Mouse (Mus musculus): ENCODE measurements around the gene Itsn1.

The Itsn1 gene

GRCm38 (mm10) chr16:91865570-91866257 lies 136.6 kb downstream of the Itsn1 start:
- DNase-seq (ENCODE audit: extremely low read depth, insufficient read length, low spot score), result no peak

DNA sequence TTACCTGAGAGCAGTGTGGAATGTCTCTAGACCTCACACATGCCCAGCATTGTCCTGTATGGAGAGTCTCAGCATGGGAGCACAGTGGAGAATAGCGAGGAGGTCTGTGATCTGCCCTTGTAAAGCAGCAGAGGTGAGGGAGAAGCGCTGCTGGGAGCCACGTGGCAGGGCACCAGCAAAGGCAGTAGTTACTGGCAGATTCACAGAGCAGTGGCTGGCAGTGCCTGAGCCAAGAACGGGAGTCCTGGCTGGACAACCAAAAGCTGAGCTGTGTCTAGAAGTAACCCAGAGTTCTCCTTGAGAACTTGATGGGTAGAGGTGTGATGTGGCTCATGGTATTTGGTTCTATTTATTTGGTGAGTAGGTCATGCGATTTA lies 137.2 kb downstream of the Itsn1 start:
- DNase-seq (ENCODE audit: extremely low read depth, insufficient read length, low spot score), result no peak

GRCm38 (mm10) chr16:91867672-91868071 lies 138.6 kb downstream of the Itsn1 start:
- DNase-seq (ENCODE audit: extremely low read depth, insufficient read length, low spot score), result no peak

DNA sequence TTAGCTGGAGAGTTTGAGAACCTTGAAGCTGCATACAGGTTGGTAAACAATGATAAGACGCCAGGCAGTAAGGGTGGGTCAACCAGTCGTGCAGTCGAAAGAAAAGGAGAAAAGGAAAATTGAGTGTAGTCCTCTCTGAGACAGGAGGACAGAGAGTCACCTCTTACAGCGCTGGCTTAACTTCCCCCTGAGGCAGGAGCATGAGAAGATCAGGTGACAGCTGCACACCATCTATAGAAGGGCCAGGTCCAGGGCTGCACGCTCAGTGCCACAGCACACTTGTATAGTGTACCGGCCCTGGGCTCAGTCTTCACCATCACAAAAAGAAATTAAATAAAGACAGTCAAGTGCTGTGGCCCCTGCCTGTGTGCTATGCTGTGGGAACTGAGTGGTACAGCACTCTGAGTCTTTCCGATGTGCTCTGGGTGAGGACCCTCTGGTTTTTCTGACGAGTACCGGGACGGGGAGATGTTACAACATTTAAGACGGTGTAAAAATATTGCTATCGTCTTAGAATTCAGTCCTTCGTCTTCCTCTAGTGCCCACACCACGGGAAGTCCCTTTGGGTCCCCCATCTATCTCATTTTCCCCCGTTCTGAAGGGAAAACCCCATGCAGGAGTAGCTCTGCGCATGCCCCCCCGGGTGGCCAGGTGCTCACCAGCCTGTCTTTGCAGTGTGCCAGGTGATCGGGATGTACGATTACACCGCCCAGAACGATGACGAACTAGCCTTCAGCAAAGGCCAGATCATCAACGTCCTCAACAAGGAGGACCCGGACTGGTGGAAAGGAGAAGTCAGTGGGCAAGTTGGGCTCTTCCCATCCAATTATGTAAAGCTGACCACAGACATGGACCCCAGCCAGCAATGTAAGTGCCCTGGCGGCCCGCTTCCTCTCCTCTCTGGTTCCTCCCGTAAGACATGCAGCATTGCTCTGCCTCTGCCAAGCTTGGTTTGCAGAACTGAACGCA lies 140.1 kb downstream of the Itsn1 start:
- DNase-seq (ENCODE audit: extremely low read depth, insufficient read length, low spot score), result no peak

GRCm38 (mm10) chr16:91870158-91870582 lies 141.1 kb downstream of the Itsn1 start:
- DNase-seq (ENCODE audit: extremely low read depth, insufficient read length, low spot score), result no peak

- DNase-seq (ENCODE audit: extremely low read depth, insufficient read length, low spot score), result no peak
Measured at GRCm38 (mm10) chr16:91871188-91871587, 142.1 kb downstream of the Itsn1 start.

DNA sequence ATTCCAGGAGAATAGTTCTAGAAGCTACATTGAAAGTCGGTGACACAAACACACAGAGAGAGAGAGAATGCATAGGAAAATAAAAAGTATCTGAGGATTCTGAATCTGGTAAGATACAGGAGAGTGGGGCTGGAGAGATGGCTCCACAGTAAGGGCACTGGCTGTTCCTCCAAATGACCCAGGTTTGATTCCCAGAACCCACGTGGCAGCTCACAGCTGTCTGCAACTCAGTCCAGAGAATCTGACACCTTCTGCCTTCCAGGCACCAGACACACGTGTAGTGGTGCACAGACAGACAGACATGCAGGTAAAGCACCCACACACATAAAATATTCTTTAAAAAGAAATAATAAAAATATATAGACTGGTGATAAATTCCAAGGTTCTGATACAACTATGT lies 144.6 kb downstream of the Itsn1 start:
- DNase-seq (ENCODE audit: extremely low read depth, insufficient read length, low spot score), result no peak

DNA sequence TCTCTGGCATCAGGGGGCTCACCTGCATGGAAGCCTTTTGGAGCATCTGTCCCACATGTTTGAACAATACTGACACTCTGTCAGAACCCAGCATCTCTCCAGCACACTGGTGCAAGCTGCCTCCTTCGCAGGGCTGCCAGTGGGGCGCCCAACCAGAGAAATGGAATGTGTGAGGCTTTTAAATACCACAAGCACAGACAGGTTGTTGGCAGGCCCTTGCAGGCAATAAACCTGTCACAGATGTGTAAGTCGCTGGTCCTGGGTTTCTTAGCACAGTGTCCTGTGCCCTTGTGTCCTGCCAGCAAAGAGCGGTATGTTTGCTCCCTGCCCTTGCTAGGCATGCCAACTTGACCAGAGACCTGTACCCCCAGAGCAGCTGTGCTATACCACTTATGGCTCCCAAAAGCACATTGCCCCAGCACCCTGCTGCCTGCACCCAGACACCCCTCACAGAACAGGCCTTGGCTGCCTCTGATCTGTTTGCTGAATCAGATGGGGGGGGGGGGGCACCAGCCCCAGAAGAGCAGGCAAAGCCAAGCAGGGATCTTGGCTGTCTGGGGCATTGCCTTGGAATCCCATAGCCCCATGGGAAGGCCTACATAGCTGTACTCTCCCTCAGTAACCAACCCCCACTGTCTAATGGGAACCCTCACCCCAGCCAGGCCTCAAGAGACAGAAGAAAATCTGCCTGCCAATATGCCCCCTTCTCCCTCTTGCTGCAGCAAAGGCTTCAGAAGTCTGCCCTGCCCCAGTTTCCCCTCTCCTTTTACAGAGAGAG lies 146.7 kb downstream of the Itsn1 start:
- no peak for DNase-seq (ENCODE audit: extremely low read depth, insufficient read length, low spot score)

DNA sequence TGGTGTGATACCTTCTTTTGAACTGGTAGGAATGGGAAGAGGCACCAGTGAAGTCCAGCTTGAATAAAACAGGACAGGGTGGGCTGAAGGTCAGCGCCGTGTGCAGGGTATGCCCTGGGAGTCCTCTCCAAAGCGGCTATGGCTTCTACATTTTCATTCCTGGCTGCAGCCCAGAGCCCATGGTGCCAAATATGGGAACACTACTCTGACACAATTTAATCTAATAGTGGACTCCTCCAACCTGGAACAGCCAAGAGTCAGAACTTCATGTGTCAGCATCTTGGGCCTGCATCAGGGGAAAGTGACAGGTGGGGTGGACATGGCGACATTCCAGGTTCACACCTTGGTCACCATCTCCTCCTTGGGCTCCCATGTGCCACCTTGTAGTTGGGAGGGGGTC lies 147.4 kb downstream of the Itsn1 start:
- no peak for DNase-seq (ENCODE audit: extremely low read depth, insufficient read length, low spot score)

DNA sequence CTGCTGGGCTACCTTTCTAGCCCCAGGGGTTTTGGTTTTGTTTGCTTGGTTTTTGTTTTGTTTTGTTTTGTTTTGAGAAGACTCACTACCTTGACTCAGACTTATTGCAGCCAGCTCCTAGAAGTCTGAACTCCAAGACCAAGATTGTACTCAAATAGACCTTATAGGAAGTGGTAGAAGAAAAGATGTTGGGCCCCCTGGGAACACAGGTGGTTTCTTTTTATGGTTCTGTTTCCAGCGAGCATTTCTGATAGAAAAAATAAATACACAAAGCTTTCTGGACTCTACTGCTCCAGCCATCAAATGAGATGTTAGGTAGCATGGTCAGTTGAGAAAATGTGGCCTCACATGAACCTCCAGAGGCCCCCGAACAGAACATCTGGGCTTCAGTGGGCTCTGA lies 150.0 kb downstream of the Itsn1 start:
- no peak for DNase-seq (ENCODE audit: extremely low read depth, insufficient read length, low spot score)

GRCm38 (mm10) chr16:91880869-91881767 lies 152.0 kb downstream of the Itsn1 start:
- DNase-seq (ENCODE audit: extremely low read depth, insufficient read length, low spot score), result no peak

DNA sequence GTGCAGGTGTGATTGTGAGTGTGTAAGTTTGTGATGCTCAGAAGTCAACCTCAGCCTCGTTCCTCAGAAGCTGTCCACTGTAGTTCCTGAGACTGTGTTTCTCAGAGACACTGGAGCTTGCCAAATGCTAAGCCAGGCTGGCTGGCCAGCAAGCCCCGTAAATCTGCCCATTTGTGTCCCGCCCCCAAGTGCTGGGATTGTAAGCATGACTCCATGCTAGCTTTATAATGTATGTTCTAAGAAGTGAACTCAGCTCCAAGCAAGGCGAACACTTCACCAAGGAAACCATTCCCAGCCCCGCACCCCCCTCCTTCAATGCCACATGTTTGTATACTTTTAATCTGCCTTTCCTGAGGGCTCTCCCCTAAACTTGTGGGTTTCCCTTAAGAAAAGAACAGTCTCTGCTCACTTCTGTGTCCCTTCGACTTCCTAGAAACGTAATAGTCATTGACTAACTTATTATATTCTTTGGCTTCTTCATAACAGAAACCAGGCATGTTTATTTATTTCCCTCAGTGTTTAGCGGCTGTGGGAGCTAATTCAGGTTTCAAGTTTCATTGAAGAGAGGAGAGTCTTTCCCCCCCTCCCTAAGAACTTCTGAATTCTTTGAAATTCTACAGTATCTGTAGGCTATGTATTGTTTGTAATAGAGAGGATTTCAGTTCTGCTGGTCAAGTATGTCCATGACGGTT lies 153.2 kb downstream of the Itsn1 start:
- no peak for DNase-seq (ENCODE audit: extremely low read depth, insufficient read length, low spot score)

GRCm38 (mm10) chr16:91883636-91884035 lies 154.6 kb downstream of the Itsn1 start:
- DNase-seq (ENCODE audit: extremely low read depth, insufficient read length, low spot score), result no peak

DNA sequence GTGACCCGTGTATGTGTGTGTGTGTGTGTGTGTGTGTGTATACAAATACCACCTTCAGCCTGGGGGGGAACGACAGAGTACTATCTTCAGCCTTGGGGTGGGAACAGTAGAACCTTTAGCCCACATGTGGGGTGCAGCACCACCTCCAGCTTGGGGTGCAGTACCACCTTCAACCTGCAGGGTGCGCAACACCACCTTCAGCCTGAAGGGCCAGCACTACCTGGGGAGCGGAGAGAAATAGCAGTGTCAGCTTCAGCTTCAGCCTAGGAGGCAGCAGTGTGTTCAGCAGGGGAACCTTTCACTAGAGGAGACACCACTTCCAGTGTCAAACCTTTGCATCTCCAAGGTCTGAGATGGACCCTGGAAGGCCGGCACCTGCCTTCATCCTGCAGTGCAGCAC lies 155.1 kb downstream of the Itsn1 start:
- DNase-seq (ENCODE audit: extremely low read depth, insufficient read length, low spot score), result no peak

DNA sequence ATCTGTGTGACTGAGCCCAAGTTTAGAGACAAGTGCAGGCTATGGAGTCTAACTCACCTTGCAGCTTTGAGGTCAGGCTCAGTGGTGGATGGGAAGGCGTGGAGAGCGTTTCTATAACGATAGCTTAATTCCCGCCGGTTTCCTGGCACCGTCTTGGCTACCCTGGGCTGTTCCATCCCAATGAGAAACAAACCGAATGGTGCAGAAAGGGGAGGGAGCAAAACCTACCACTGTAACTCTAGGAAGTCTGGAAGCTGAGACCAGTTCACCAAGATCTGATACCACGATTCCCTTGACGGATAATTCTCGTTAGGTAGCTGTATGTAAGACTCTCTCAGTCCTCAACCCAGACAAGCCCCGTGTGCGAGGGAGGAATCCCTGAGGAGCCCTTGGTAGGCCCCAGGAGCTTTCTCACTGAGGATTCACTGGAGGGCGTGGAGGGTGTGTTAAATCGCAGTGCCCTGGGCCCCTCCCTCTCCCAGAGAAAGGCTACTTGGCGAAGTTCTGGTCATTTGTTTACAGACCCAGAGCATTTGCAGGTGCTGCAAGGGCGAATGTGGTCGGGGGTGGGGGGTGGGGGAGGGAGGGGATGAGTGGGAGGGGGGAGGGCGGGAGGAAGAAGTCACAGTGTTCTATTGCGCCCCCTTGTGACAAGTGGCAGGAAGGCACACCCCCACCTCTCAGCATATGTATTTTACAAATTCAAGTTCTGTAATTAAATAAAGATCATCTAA lies 156.5 kb downstream of the Itsn1 start:
- no peak for DNase-seq (ENCODE audit: extremely low read depth, insufficient read length, low spot score)

- DNase-seq (ENCODE audit: extremely low read depth, insufficient read length, low spot score), result no peak
Measured at GRCm38 (mm10) chr16:91888368-91888767, 159.3 kb downstream of the Itsn1 start.

GRCm38 (mm10) chr16:91889831-91890230 lies 160.8 kb downstream of the Itsn1 start:
- DNase-seq (ENCODE audit: extremely low read depth, insufficient read length, low spot score), result no peak

GRCm38 (mm10) chr16:91891218-91891617 lies 162.1 kb downstream of the Itsn1 start:
- no peak for DNase-seq (ENCODE audit: extremely low read depth, insufficient read length, low spot score)

DNA sequence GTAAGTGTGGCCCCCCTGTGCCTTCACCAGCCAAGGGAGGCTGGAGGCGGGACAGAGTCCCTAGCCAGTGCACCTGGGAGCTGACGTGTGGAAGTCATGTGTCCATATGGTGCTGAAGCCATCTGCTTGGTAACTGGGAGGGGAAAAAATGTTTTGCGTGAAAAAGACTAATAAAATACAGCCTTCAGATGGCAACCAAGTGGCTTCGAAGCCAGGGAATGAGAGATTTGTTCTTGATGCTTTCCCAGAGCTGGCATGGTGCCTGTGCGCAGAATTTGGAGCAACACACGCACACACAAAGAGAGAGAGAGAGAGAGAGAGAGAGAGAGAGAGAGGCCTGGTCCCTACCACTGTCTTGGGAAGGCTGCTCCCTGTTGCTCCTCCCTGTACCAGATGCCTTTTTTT lies 167.3 kb downstream of the Itsn1 start:
- no peak for DNase-seq (ENCODE audit: extremely low read depth, insufficient read length, low spot score)

Data from 3134 (cell line).